Mouse (Mus musculus) forebrain, embryonic 15.5 days (tissue): ENCODE data around the gene Mybbp1a. TPM values are rescaled to one million over a fixed set of nuclear protein-coding genes. Genes with fewer than 3 reads are reported as not detected.

Source experiments
- ATAC-seq: fragments of 200-750 bp; cut with Nextera tagmentation; replicated peaks from 2 replicates; pipeline ENCODE4 v1.8.0; 2017; ENCODE audit warnings: mild to moderate bottlenecking, moderate TSS enrichment, moderate library complexity
- H3K27ac ChIP-seq: fragments of 300-500 bp; sonication (generic); replicated peaks from 2 replicates; pipeline ENCODE4 v1.5.1; 2015; ENCODE audit warnings: mild to moderate bottlenecking, inconsistent platforms
- H3K27me3 ChIP-seq: fragments of 300-500 bp; sonication (generic); 2 replicates; pipeline ENCODE4 v1.6.1; 2015; ENCODE audit warnings: inconsistent platforms
- H3K36me3 ChIP-seq: fragments of 300-500 bp; sonication (generic); 2 replicates; pipeline ENCODE4 v1.6.1; 2015; ENCODE audit warnings: mild to moderate bottlenecking, inconsistent platforms
- H3K4me1 ChIP-seq: fragments of 300-500 bp; sonication (generic); 2 replicates; pipeline ENCODE4 v1.6.1; 2015; ENCODE audit warnings: inconsistent platforms
- H3K4me2 ChIP-seq: fragments of 300-500 bp; sonication (generic); replicated peaks from 2 replicates; pipeline ENCODE4 v1.6.1; 2015; ENCODE audit warnings: mild to moderate bottlenecking, inconsistent platforms
- H3K4me3 ChIP-seq: fragments of 300-500 bp; sonication (generic); 2 replicates; pipeline ENCODE4 v1.5.1; 2015; ENCODE audit warnings: mild to moderate bottlenecking, inconsistent platforms
- H3K9ac ChIP-seq: fragments of 300-500 bp; sonication (generic); replicated peaks from 2 replicates; pipeline ENCODE4 v1.6.1; 2015; ENCODE audit warnings: mild to moderate bottlenecking, inconsistent platforms
- H3K9me3 ChIP-seq: fragments of 300-500 bp; sonication (generic); 2 replicates; pipeline ENCODE4 v1.6.1; 2016; ENCODE audit warnings: inconsistent platforms
- WGBS: fragments of 180-500 bp; shearing (Covaris S2); methylation state at CpG from one replicate; pipeline ENCODE4 v1.1.7; 2015; ENCODE audit warnings: mixed read lengths; 5-methylcytosine and 5-hydroxymethylcytosine counted together
- polyA plus RNA-seq: library from polyadenylated mRNA; unstranded; fragments of >200 nt; fragmentation: Nextera tagmentation; extraction: Ambion mirVana; gene quantifications from 2 replicates; pipeline ENCODE4 v1.2.1, GENCODE M21; 2015

The Mybbp1a gene
- polyA plus RNA-seq, 1 experiment from 2014 or later = 90.0 TPM

DNA sequence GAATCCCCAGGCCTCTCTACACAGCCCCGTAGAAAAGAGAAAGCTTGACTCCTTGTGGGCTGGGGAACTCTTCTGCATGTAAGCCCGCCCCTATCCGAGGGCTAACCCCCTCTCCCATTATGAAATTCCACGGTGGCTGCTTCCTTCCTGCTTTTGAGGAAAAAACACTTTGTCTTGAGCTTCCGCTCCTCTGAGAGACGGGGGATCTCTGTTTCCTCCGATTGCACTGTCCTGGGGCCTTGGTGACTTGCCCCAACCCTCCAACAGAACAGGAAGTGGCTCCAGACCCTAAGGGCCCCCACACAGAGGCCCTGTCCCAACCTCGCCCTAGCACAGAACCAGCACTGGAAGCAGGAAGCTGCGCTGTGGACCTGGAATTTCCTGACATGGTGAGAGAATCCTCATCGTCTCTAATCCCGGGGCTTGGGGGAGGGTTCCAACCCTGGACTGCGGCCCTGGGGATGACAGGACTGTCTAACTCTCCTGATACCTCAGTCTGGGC, 16.9 kb downstream of the Mybbp1a start:
- ATAC-seq = no peak
- Histone ChIP-seq H3K4me1 (peaks cover 7% of the 10 kb centered on the region), H3K9ac (no peak overlapping the region), H3K4me3 (no peak overlapping the region), H3K27ac (no peak overlapping the region), H3K36me3 (peaks cover 13% of the 10 kb centered on the region), H3K9me3 (no peaks in the 10 kb centered on the region), H3K4me2 (no peak overlapping the region), H3K27me3 (no peaks in the 10 kb centered on the region)
- WGBS = 78% methylated on average over 12 of the region's 12 CpGs

DNA sequence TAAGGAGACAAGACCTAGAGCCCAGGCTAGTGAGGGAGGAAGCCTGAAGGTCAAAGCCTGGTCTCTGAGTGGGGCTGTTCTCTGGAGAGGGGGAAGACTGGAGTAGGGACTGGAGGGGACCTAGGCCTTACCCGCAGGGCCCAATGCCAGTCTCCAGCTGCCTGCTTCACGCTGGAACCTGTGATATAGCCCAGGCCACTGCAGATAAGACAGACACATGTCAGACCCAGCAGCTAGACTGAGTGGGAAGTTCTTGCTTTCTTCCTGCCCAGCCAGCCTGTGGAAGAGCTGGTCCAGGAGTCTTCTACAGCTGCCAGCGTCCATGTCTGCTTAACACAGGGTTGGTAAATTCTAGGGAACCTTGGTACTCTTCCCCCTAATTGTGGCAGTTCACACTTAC, 17.3 kb downstream of the Mybbp1a start:
- Histone ChIP-seq H3K27me3 (no peaks in the 10 kb centered on the region), H3K36me3 (peaks cover 11% of the 10 kb centered on the region; the same call in 1 of the 2 replicates), H3K27ac (0 out of 2 replicates have a peak overlapping the region, but pooled peaks have one; percentile 18), H3K4me1 (peaks cover 7% of the 10 kb centered on the region), H3K4me2 (no peak overlapping the region), H3K9me3 (no peaks in the 10 kb centered on the region), H3K9ac (no peak overlapping the region), H3K4me3 (no peak overlapping the region)
- ATAC-seq = no peak
- 83% methylated on average over 3 of the region's 3 CpGs for WGBS

DNA sequence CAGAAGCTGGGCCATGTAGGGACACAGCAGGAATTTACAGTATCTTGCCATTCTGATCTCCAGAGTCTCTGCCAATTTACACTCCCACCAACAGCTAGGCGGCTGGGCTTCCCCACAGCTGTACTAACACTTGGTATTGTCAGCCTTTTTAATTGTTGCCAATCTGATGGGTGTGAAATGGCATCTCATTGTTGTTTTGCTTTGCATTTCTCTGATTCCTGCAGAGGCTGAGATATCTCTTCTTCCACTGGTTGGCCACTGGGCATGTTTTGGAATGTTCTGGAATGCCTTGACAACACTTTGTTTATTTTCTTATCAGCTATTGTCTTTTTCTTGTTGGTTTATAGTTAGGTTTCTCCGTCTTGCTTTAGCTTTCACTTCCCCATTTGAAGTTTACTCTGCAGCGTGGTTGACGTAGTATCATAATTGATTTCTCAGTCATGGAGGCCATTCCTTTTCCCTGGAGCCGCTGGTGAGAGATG, 20.4 kb downstream of the Mybbp1a start:
- H3K4me3 ChIP-seq = no peak overlapping the region
- peaks cover 5% of the 10 kb centered on the region; the same call in 1 of the 2 replicates for H3K36me3 ChIP-seq
- H3K27ac ChIP-seq = no peak overlapping the region
- H3K9ac ChIP-seq = no peak overlapping the region
- no peaks in the 10 kb centered on the region for H3K9me3 ChIP-seq
- no peak for ATAC-seq
- H3K4me1 ChIP-seq = no peaks in the 10 kb centered on the region
- 63% methylated on average over 5 of the region's 5 CpGs for WGBS
- H3K27me3 ChIP-seq = no peaks in the 10 kb centered on the region
- no peak overlapping the region for H3K4me2 ChIP-seq

DNA sequence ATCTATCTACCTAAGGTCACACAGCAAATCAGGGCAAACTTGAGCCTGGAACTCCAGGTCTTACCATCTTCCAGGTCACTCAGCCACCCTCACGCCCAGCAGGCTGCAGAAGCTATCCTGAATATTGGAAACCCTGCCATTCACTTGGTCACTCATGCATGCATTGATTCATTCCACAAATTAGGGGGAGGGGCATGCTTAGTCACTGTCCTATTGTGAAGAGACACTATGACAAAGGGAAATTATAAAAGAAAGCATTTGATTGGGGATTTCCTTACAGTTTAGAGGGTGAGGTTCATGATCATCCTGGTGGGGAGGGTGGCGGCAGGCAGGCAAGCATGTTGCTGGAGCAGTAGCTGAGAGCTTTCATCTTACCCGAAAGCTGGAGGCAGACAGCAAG, 23.7 kb downstream of the Mybbp1a start:
- no peak overlapping the region for H3K9ac ChIP-seq
- 26% methylated on average over 3 of the region's 3 CpGs for WGBS
- no peaks in the 10 kb centered on the region for H3K36me3 ChIP-seq
- no peaks in the 10 kb centered on the region for H3K27me3 ChIP-seq
- H3K4me3 ChIP-seq = no peak overlapping the region
- peaks cover 9% of the 10 kb centered on the region for H3K4me1 ChIP-seq
- no peak overlapping the region for H3K27ac ChIP-seq
- no peak for ATAC-seq
- H3K9me3 ChIP-seq = no peaks in the 10 kb centered on the region
- H3K4me2 ChIP-seq = no peak overlapping the region

DNA sequence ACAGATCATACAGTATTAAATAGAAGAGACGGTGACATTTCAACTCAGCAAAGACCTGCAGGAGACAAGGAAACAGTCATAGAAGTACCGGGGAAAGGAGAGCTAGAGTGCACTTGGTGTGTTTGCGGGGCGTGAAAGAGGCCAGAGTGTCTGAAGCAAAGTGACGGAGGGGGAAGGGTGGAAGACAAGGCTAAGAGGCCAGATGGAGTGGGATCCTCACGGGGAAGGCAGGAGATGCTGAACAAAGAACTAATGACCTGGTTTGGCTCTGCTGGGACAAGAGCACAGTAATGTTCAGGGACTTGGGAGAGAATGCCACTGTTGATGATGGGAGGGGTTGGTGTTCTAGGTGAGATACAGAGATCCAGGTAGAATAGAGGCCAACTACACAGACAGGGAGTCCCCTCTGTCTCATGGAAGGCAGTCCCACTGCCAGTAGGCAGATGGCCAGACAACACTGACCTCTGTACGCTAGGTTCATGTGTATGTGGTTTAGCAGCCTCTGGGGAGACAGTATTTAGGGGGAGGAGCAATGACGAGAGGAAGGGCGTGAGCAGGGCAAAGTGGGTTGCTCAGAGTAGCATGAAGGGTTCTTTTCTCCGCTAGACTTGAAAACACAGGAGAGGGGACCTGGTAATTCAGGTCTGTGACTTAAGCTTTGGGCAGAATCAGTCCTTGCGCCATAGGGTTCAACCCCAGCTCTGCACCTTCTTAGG, 25.0 kb downstream of the Mybbp1a start:
- no peaks in the 10 kb centered on the region for H3K9me3 ChIP-seq

DNA sequence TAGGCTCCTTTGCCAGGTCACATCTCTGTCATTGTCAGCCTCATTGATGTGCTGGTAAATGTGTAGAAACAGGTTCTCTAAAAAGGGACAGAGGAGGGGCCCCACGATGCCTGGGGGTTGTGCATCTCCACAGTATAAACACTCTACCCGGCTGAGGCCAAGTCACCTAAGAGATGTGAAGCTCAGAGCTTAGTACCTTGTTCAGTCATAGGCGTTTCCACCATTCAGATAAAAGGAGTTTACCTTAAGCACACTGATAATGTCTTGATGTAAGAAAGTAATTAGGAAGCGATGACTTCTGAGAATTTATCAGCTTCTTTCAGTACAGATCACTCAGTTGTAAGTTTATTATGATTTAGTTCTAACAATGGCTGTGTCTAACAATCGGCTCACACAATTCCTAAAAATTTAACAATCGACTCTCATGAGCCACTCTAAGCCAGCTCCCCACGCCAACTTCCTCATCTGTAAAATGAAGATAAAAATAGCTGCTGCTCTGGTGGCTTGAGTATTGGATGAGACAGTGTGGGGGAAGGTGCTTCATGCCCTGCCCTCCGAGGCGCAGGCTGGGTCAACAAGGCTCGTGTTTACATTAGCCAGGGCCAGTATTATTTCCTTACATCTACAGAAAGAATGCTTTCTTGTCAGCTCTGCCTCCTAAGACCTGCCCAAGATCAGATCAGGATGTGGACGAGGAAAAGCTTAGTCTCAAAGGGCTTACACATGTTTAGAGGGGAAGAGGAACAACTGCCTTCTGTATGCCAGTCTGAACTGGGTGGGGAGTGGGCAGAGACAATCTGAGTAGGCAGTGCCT, 25.7 kb downstream of the Mybbp1a start:
- Histone ChIP-seq H3K27me3 (no peaks in the 10 kb centered on the region), H3K9ac (no peak overlapping the region), H3K4me3 (no peak overlapping the region), H3K27ac (no peak overlapping the region), H3K4me1 (peaks cover 9% of the 10 kb centered on the region), H3K36me3 (no peaks in the 10 kb centered on the region), H3K4me2 (no peak overlapping the region), H3K9me3 (no peaks in the 10 kb centered on the region)
- 65% methylated on average over 11 of the region's 11 CpGs for WGBS
- no peak for ATAC-seq

More for the DNA sequence above, 25.0 kb downstream of the Mybbp1a start:
- ATAC-seq = no peak
- Histone ChIP-seq H3K27ac (no peak overlapping the region), H3K4me1 (peaks cover 9% of the 10 kb centered on the region), H3K4me2 (no peak overlapping the region), H3K27me3 (no peaks in the 10 kb centered on the region), H3K4me3 (no peak overlapping the region), H3K9ac (no peak overlapping the region), H3K36me3 (no peaks in the 10 kb centered on the region)
- WGBS = 77% methylated on average over 11 of the region's 11 CpGs

DNA sequence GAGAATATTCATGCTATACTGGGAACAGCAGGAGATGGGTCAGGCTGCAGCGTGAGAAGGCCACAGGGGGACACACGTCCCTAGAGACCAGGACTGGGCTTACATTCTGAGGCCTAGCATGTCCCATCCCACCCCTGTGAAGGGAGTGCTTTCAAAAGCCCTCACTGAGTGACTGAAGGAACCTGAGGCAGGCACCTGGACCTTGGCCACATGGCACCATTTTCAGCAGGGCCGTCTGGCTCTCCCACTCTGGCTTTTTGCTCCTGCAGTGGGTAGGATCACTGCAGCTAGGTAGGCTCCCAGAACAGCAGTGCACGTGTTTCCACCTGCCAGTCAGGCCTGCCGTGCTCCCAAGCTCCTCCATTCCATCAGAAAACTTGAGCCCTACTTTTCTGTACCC, 27.4 kb downstream of the Mybbp1a start:
- no peak for ATAC-seq

DNA sequence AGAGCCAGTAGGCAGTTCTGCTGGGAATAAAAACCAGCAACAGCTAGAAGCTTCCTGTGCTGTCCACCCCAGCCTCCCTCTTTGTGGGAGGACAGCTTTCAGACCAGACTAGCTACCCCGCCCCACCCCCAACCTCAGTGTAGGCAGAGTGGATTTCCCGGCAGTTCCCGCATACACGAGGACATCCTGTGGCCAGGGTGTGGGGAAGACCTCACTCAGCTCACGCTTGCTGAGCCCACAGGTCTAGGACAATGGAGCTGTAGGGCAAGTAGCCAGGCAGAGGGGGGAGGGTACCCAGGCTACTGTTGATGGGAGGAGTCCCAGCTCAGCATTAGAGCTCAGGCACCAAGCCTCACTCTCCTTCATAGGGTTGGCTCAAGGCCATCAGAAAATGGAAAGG, 28.1 kb downstream of the Mybbp1a start:
- peak; percentile 56; the same call in 1 of the 2 replicates for ATAC-seq

More for the DNA sequence above, 27.4 kb downstream of the Mybbp1a start:
- Histone ChIP-seq H3K27ac (no peak overlapping the region), H3K9ac (no peak overlapping the region), H3K4me1 (peaks cover 9% of the 10 kb centered on the region), H3K9me3 (no peaks in the 10 kb centered on the region), H3K36me3 (no peaks in the 10 kb centered on the region), H3K4me2 (no peak overlapping the region), H3K27me3 (no peaks in the 10 kb centered on the region), H3K4me3 (no peak overlapping the region)
- 76% methylated on average over 5 of the region's 5 CpGs for WGBS

DNA sequence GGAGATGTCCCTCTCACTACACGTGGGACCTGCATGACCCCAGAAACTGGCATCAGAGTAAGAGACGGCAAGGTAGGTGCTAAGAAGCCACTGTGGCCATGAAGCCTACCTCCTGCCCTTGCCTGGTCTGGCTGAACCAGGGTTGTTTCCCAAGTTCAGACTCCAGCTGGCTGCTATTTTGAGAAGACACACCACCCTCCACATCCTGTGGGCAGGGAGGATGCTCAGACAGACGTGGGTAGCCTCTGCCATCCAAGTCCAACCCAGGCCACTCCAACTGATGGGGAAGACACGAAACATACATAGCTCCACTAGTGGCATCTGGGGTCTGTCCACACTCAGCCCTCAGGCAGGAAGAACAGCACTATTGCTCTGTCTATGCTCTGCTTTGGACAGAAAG, 28.8 kb downstream of the Mybbp1a start:
- Histone ChIP-seq H3K4me1 (peaks cover 9% of the 10 kb centered on the region), H3K36me3 (no peaks in the 10 kb centered on the region), H3K4me2 (no peak overlapping the region), H3K9me3 (no peaks in the 10 kb centered on the region), H3K27ac (no peak overlapping the region), H3K9ac (no peak overlapping the region), H3K27me3 (no peaks in the 10 kb centered on the region), H3K4me3 (no peak overlapping the region)
- no peak for ATAC-seq
- 65% methylated on average over 4 of the region's 4 CpGs for WGBS

More for the DNA sequence above, 28.1 kb downstream of the Mybbp1a start:
- WGBS = 28% methylated on average over 5 of the region's 5 CpGs
- Histone ChIP-seq H3K9ac (no peak overlapping the region), H3K4me3 (no peak overlapping the region), H3K4me2 (no peak overlapping the region), H3K27ac (0 out of 2 replicates have a peak overlapping the region, but pooled peaks have one; percentile 20), H3K4me1 (peaks cover 9% of the 10 kb centered on the region), H3K9me3 (no peaks in the 10 kb centered on the region), H3K36me3 (no peaks in the 10 kb centered on the region), H3K27me3 (no peaks in the 10 kb centered on the region)

DNA sequence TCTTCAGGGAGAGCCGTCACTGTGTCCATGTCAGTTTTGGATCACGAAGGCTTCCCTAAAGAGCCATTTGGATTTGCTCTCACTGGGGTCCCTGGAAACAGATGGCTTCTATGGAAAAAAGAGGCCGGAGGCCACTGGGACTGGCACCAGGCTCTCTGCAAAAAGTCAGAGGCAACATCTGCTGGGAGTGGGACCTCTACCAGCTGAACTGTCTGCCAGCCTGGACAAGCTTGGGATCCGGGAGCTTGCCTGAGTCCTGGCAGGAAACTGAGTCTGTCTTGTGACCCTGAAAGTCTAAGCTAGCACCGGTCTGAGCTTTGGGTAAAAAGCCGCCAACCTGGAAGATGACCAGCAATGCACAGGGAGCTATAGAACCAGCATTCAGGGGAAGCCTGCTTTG, 30.2 kb downstream of the Mybbp1a start:
- H3K4me2 ChIP-seq = no peak overlapping the region
- no peaks in the 10 kb centered on the region for H3K27me3 ChIP-seq
- no peaks in the 10 kb centered on the region for H3K36me3 ChIP-seq
- H3K4me1 ChIP-seq = peaks cover 9% of the 10 kb centered on the region
- no peak for ATAC-seq
- 83% methylated on average over 6 of the region's 6 CpGs for WGBS
- no peaks in the 10 kb centered on the region for H3K9me3 ChIP-seq
- H3K9ac ChIP-seq = no peak overlapping the region
- H3K4me3 ChIP-seq = no peak overlapping the region
- no peak overlapping the region for H3K27ac ChIP-seq

DNA sequence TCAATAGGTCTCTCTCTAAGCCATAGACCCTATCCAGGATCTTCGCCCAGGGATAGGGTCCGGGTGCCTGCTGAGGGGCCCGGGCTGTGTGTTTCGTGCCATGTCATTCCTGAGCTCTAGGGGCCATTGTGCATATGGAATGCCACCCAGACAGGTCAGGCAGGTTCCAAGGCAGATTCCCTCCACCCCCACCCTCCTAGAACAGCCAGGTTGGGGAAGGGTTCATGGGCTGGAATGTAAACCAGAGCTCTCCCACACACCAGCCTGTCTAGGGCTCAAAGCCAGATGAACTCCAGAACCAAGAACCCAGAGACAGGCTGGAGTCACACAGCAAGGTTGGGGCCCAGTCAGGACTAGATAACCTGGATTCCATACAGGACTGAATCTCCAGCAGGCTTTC, 32.4 kb downstream of the Mybbp1a start:
- Histone ChIP-seq H3K4me2 (no peak overlapping the region), H3K9me3 (no peaks in the 10 kb centered on the region), H3K9ac (no peak overlapping the region), H3K4me1 (peaks cover 9% of the 10 kb centered on the region), H3K36me3 (no peaks in the 10 kb centered on the region), H3K4me3 (no peak overlapping the region), H3K27me3 (no peaks in the 10 kb centered on the region), H3K27ac (no peak overlapping the region)
- 92% methylated on average over 4 of the region's 4 CpGs for WGBS
- no peak for ATAC-seq

DNA sequence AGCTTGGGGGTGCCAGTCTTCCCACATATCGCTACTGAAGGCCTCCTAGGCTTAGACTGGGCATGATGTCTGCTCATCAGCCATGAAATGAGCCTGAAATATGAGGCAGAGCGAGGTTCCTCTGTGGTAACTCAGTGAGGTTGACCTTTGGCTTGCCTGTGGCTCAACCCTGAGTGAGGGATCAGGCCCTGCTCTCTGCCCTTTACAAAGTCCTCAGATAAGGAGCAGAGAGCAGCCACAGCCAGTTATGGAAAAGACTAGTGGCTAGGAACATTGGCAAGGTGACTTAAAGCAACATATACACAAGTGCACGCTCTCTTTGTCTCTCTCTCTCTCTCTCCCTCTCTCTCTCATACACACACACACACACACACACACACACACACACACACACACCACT, 33.8 kb downstream of the Mybbp1a start:
- Histone ChIP-seq H3K4me1 (no peaks in the 10 kb centered on the region), H3K4me3 (no peak overlapping the region), H3K9me3 (no peaks in the 10 kb centered on the region), H3K9ac (no peak overlapping the region), H3K27me3 (no peaks in the 10 kb centered on the region), H3K36me3 (no peaks in the 10 kb centered on the region), H3K27ac (no peak overlapping the region), H3K4me2 (no peak overlapping the region)
- no peak for ATAC-seq
- WGBS = 88% methylated on average over 3 of the region's 3 CpGs
